Mouse (Mus musculus) hindbrain, embryonic 12.5 days (tissue): ENCODE data around the gene Kat14. TPM values are rescaled to one million over a fixed set of nuclear protein-coding genes. Genes with fewer than 3 reads are reported as not detected.

Experiments used
- ATAC-seq: fragments of 200-750 bp; cut with Nextera tagmentation; 2 replicates; pipeline ENCODE4 v1.8.0; 2017; ENCODE audit warnings: moderate TSS enrichment; ENCODE audit not compliant: low FRiP score
- H3K27ac ChIP-seq: fragments of 300-500 bp; sonication (generic); 2 replicates; pipeline ENCODE4 v1.5.1; 2016; ENCODE audit warnings: mild to moderate bottlenecking
- H3K27me3 ChIP-seq: fragments of 300-500 bp; sonication (generic); 2 replicates; pipeline ENCODE4 v1.6.1; 2016; ENCODE audit warnings: mild to moderate bottlenecking
- H3K36me3 ChIP-seq: fragments of 300-500 bp; sonication (generic); 2 replicates; pipeline ENCODE4 v1.6.1; 2016; ENCODE audit warnings: mild to moderate bottlenecking
- H3K4me1 ChIP-seq: fragments of 300-500 bp; sonication (generic); 2 replicates; pipeline ENCODE4 v1.6.1; 2016
- H3K4me2 ChIP-seq: fragments of 300-500 bp; sonication (generic); replicated peaks from 2 replicates; pipeline ENCODE4 v1.6.1; 2016; ENCODE audit warnings: mild to moderate bottlenecking
- H3K4me3 ChIP-seq: fragments of 300-500 bp; sonication (generic); 2 replicates; pipeline ENCODE4 v1.5.1; 2016; ENCODE audit warnings: mild to moderate bottlenecking
- H3K9ac ChIP-seq: fragments of 300-500 bp; sonication (generic); 2 replicates; pipeline ENCODE4 v1.6.1; 2016; ENCODE audit warnings: mild to moderate bottlenecking, moderate library complexity
- H3K9me3 ChIP-seq: fragments of 300-500 bp; sonication (generic); replicated peaks from 2 replicates; pipeline ENCODE4 v1.6.1; 2016; ENCODE audit warnings: mild to moderate bottlenecking
- WGBS: fragments of 180-500 bp; shearing (Covaris S2); methylation state at CpG from one replicate; pipeline ENCODE4 v1.1.7; 2016; 5-methylcytosine and 5-hydroxymethylcytosine counted together
- polyA plus RNA-seq: library from polyadenylated mRNA; unstranded; fragments of >200 nt; fragmentation: Nextera tagmentation; extraction: Ambion mirVana; gene quantifications from 2 replicates; pipeline ENCODE4 v1.2.1, GENCODE M21; 2016

The Kat14 gene
- polyA plus RNA-seq, 1 experiment from 2014 or later, result 40.7 TPM

DNA sequence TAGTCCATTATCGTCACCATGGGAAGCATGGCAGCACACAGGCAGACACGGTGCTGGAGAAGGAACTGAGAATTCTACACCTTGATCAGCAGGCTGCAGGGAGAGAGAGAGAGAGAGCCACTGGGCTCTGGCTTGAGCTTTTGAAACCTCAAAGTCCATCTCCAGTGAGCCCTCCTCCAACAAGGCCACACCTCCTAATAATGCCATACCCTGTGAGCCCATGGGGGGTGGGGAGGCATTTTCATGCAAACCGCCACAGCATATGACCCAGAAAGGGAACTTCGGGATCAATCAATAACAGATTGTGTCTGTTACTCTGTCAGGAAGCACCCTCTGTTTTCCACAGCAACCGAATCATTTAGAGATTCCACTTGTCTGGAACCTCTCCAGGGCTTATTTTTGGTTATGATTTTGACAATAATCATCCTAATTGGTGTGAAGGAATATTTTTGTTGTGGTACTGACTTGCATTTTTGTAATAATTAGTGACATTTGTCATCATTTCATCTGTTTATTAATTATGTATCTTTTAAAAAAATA is 62.6 kb downstream of the Kat14 start:
- Histone ChIP-seq H3K27ac (no peak overlapping the region), H3K27me3 (0 out of 2 replicates have a peak, but pooled peaks cover 3% of the 10 kb centered on the region), H3K4me3 (no peak overlapping the region), H3K4me1 (no peaks in the 10 kb centered on the region), H3K9ac (no peak overlapping the region), H3K9me3 (no peaks in the 10 kb centered on the region), H3K36me3 (no peaks in the 10 kb centered on the region), H3K4me2 (no peak overlapping the region)
- ATAC-seq, result no peak
- WGBS, result 75% methylated on average over 5 of the region's 5 CpGs

DNA sequence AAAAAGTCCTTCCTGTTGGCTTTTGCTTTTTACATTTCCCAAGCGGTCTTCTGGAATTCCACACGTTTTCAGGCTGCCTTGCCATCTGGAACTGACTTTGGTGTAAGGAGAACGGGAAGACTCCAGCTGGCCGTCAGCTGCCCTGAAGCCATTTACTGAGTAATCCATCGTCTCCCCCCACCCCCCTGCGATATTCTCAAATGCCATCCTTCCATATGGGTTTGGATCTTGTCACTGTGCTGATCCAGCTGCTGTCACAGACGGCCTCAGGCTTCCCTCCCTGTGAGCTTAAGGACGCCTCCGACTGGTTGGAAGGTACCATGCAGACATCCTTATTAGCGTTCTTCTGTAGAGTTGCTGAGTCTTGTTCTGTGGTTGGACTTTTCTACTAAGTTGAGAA is 66.9 kb downstream of the Kat14 start:
- no peak overlapping the region for H3K27ac ChIP-seq
- no peak overlapping the region for H3K4me3 ChIP-seq
- H3K4me1 ChIP-seq, result no peaks in the 10 kb centered on the region
- H3K9ac ChIP-seq, result no peak overlapping the region
- WGBS, result 76% methylated on average over 10 of the region's 10 CpGs
- ATAC-seq, result no peak
- H3K27me3 ChIP-seq, result no peaks in the 10 kb centered on the region
- no peak overlapping the region for H3K4me2 ChIP-seq
- no peaks in the 10 kb centered on the region for H3K36me3 ChIP-seq
- H3K9me3 ChIP-seq, result no peaks in the 10 kb centered on the region

DNA sequence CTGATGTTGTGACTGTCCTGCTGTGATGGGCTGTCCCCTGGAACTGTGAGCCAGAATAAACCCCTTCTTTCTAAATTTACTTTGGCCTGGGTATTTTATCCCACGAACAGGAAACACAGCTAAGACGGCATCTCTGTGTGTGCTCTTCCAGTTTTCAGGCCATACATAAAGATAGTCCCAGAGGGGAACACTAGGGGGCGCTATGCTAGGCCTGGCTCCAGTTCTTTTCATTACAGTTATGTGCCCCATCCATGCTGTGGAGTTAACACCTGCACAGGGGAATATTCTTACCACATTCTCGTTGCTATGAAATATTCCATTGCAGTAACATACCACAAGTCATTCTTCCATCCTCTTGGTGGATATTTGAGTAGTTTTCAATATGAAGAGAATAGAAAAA is 69.6 kb downstream of the Kat14 start:
- ATAC-seq, result no peak

DNA sequence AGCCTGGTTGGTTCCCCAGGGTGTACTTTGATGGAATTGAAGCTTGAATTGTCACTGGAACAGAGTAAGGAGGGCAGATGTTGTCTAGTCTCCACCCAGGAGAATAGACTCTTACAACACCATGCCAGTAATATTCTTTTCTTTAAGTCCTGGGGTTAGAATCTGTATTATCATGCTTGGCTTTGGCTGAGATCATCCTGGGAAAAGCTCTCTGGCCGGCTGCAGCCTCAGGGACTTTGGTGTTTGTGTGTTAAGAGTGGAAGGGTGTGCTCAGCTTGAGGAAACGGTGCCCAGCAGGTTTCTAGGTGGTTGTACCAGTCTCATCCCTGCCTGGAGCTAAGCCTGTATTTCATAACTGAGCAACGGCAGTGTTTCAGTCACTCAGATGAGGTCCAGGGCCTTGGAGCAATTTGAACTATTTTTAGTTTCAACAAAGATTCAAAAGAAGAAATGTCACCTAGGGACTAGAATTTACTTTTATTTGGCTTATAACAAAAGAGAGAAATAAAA is 70.5 kb downstream of the Kat14 start:
- H3K9ac ChIP-seq, result no peak overlapping the region
- ATAC-seq, result no peak
- 75% methylated on average over 3 of the region's 3 CpGs for WGBS
- H3K9me3 ChIP-seq, result no peaks in the 10 kb centered on the region
- H3K4me2 ChIP-seq, result no peak overlapping the region
- no peak overlapping the region for H3K27ac ChIP-seq
- no peak overlapping the region for H3K4me3 ChIP-seq
- H3K4me1 ChIP-seq, result no peaks in the 10 kb centered on the region
- H3K27me3 ChIP-seq, result no peaks in the 10 kb centered on the region
- H3K36me3 ChIP-seq, result no peaks in the 10 kb centered on the region

More for the DNA sequence above, 69.6 kb downstream of the Kat14 start:
- Histone ChIP-seq H3K4me1 (no peaks in the 10 kb centered on the region), H3K36me3 (no peaks in the 10 kb centered on the region), H3K27ac (no peak overlapping the region), H3K4me2 (no peak overlapping the region), H3K9ac (no peak overlapping the region), H3K27me3 (no peaks in the 10 kb centered on the region), H3K4me3 (no peak overlapping the region), H3K9me3 (no peaks in the 10 kb centered on the region)
- 63% methylated on average over 4 of the region's 4 CpGs for WGBS

DNA sequence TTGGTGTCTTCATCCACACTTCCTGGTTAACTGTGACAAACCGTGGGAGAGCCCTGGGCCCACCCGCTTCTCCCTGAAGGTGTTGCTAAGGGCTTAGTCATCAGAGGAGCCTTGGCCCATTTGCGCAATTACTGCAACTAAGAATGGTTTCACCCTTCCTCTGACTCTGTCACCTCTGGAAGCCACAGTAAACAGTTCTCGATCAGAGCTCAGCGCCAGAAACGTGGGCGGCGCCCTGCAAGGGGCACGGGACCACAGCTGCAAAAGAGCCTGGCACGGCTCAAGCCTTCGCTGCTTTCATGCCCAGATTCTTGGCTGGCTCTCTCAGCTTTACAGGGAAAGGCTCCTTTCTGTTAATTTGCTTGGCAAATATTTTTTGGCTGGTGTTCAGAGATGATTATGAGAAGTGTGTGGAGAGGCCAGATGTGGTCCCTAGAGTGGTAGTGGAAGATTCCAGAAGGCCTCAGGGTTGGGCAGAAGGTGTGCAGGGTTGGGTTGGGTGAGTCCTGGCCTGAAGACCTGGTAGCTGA is 72.7 kb downstream of the Kat14 start:
- H3K4me3 ChIP-seq, result no peak overlapping the region
- no peaks in the 10 kb centered on the region for H3K27me3 ChIP-seq
- H3K27ac ChIP-seq, result no peak overlapping the region
- no peak overlapping the region for H3K9ac ChIP-seq
- ATAC-seq, result no peak
- H3K4me1 ChIP-seq, result no peaks in the 10 kb centered on the region
- 89% methylated on average over 11 of the region's 11 CpGs for WGBS
- no peaks in the 10 kb centered on the region for H3K36me3 ChIP-seq
- H3K4me2 ChIP-seq, result no peak overlapping the region
- no peaks in the 10 kb centered on the region for H3K9me3 ChIP-seq

DNA sequence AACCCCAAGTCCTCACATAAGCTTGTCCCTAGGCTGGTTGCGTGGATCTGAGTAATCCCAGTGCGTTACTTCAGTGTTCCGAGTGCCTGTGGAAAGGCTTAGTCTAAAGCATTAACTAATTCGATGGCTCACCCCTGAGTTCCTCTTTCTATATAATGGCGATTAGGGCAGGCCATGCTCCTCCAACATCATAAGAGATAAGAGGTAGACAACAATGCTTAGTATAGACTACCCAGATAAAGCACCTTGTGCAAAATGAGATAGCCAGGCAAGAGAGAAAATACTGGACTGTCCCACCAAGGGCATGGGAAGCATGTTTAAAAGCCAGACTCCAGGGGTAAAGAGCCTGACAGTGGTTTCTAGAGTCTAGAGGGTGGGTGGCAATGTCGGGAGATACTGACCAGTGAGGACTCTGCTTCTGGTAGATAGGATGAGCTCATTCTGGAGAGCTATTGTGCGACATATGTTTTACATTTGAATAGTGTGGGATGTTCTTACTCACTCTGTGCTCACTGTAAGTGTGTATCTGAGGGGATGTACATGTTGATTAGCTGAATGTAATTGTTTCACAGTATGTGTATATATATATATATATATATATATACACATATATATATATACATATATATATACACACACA is 77.7 kb downstream of the Kat14 start:
- Histone ChIP-seq H3K4me3 (no peak overlapping the region), H3K36me3 (no peaks in the 10 kb centered on the region), H3K9ac (no peak overlapping the region), H3K9me3 (no peaks in the 10 kb centered on the region), H3K4me2 (no peak overlapping the region), H3K27me3 (no peaks in the 10 kb centered on the region; the same call in 1 of the 2 replicates), H3K4me1 (no peaks in the 10 kb centered on the region), H3K27ac (no peak overlapping the region)
- ATAC-seq, result no peak
- 85% methylated on average over 7 of the region's 7 CpGs for WGBS

DNA sequence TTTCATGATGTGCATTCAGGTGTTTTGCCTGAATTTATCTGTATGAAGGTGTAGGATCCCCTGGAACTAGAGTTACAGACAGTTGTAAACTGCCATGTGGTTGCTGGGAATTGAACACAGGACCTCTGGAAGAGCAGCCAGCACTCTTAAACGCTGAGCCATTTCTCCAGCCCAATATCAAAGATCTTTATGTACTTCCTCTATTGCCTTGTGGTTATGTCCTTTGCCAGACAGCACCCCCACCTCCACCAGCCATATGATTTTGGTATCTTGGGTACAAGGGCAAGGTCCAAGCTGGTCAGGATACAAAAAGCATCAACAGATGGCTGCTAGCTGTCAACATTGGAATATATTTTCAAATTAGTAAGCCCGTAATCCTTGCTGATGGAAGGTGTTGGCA is 81.6 kb downstream of the Kat14 start:
- WGBS, result 76% methylated on average over 2 of the region's 2 CpGs
- no peak for ATAC-seq
- no peaks in the 10 kb centered on the region for H3K9me3 ChIP-seq

DNA sequence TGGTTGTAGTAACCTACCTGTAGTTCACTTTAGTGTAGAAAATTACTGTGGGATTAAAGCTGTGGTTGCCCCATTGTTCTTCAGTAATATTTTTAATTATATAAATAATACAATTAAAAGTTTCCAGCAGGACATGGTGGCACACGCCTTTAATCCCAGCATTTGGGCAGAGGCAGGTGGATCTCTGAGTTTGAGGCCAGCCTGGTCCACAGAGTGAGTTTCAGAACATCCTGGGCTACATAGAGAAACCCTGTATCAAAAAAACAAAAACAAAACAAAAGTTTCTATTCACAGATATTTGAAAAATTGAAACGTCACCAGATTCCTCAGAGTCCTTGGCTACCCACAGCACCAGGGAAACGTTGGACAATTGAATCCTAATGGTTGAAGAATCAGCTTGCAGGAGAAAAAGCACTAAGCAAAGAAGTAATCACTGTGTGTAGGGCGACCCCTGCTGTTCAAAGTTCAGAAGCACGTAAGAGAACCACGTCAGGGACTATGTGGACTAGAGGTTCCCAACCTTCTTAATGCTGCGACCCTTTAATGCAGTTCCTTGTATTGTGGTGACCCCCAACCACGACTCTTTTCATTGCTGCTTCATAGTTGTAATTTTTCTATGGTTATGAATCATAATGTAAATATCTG is 83.7 kb downstream of the Kat14 start:
- peak; percentile 68 for ATAC-seq
- Histone ChIP-seq H3K36me3 (no peaks in the 10 kb centered on the region), H3K4me3 (no peak overlapping the region), H3K4me2 (no peak overlapping the region), H3K9ac (no peak overlapping the region), H3K9me3 (no peaks in the 10 kb centered on the region), H3K27ac (no peak overlapping the region), H3K4me1 (no peaks in the 10 kb centered on the region), H3K27me3 (peaks cover 17% of the 10 kb centered on the region)
- 17% methylated on average over 8 of the region's 8 CpGs for WGBS

More for the DNA sequence above, 81.6 kb downstream of the Kat14 start:
- Histone ChIP-seq H3K4me2 (no peak overlapping the region), H3K4me3 (no peak overlapping the region), H3K27me3 (peaks cover 4% of the 10 kb centered on the region), H3K36me3 (no peaks in the 10 kb centered on the region), H3K9ac (no peak overlapping the region), H3K27ac (no peak overlapping the region), H3K4me1 (no peaks in the 10 kb centered on the region)

Other genes starting within 250 kb of the Kat14 start
- 15.4 and 16.2 TPM in 2 replicates for gene Mgme1, start 98.3 kb upstream of the Kat14 start, polyA plus RNA-seq
- gene Snx5, start 98.1 kb upstream of the Kat14 start, polyA plus RNA-seq, result 93.0 and 97.0 TPM in 2 replicates
- gene Ovol2, start 36.8 kb upstream of the Kat14 start, polyA plus RNA-seq, result 0.44 and 1.3 TPM in 2 replicates
- gene Pet117, start within 50 bp of the Kat14 start, polyA plus RNA-seq, result 1.1 and 2.3 TPM in 2 replicates
- gene Dzank1, start 158.4 kb downstream of the Kat14 start, polyA plus RNA-seq, result 5.4 and 5.8 TPM in 2 replicates
- 35.4 and 38.5 TPM in 2 replicates for gene Polr3f, start 158.7 kb downstream of the Kat14 start, polyA plus RNA-seq
- 54.4 and 60.0 TPM in 2 replicates for gene Rbbp9, start 181.9 kb downstream of the Kat14 start, polyA plus RNA-seq
- gene Sec23b, start 187.2 kb downstream of the Kat14 start, polyA plus RNA-seq, result 96.5 and 101 TPM in 2 replicates
- gene Smim26, start 225.1 kb downstream of the Kat14 start, polyA plus RNA-seq, result 45.1 and 46.2 TPM in 2 replicates
- gene Dtd1, start 230.9 kb downstream of the Kat14 start, polyA plus RNA-seq, result 39.7 and 43.3 TPM in 2 replicates